Mouse (Mus musculus): Measurements from ENCODE around the gene BC005537.
"Not testable (repeated sequence)": the region's sequence is repeated elsewhere in the genome, so short reads cannot be mapped to it uniquely, and the experiment has no call there.

The BC005537 gene

GRCm38 (mm10) chr13:24801308-24801921 is at the start of gene BC005537:
Gene BC005537, plus strand, starts transcription at chr13:24801657.
- DNase-seq (ENCODE audit: low spot score in 2 of 2) = peak in 1 of 2 experiments; percentile 64

GRCm38 (mm10) chr13:24756756-24757155 is 44.7 kb upstream of the BC005537 start:
- no peak for DNase-seq (ENCODE audit: low spot score in 2 of 2)

- no peak for DNase-seq (ENCODE audit: low spot score in 2 of 2)
Observed at GRCm38 (mm10) chr13:24757820-24758564, 43.5 kb upstream of the BC005537 start.

- DNase-seq (ENCODE audit: low spot score in 2 of 2) = no peak
Observed at GRCm38 (mm10) chr13:24759451-24759850, 42.0 kb upstream of the BC005537 start.

- no peak for DNase-seq (ENCODE audit: low spot score in 2 of 2)
Observed at GRCm38 (mm10) chr13:24760351-24760870, 41.0 kb upstream of the BC005537 start.

- DNase-seq (ENCODE audit: low spot score in 2 of 2) = no peak
Observed at GRCm38 (mm10) chr13:24761083-24761402, 40.4 kb upstream of the BC005537 start.

- peak; percentile 91 to 92 for DNase-seq (ENCODE audit: low spot score in 2 of 2)
Observed at GRCm38 (mm10) chr13:24761403-24762227, 39.8 kb upstream of the BC005537 start, which contains the start of gene Gmnn. Gene Gmnn, minus strand, starts transcription at chr13:24761923.

- no peak for DNase-seq (ENCODE audit: low spot score in 2 of 2)
Observed at GRCm38 (mm10) chr13:24762254-24762653, 39.2 kb upstream of the BC005537 start.

GRCm38 (mm10) chr13:24767809-24768208 is 33.6 kb upstream of the BC005537 start:
- not testable (repeated sequence) for DNase-seq (ENCODE audit: low spot score in 2 of 2)

- DNase-seq (ENCODE audit: low spot score in 2 of 2) = not testable (repeated sequence)
Observed at GRCm38 (mm10) chr13:24771482-24771881, 30.0 kb upstream of the BC005537 start.

- DNase-seq (ENCODE audit: low spot score in 2 of 2) = peak; percentile 39 to 79
Observed at GRCm38 (mm10) chr13:24776146-24776844, 25.2 kb upstream of the BC005537 start.

- no peak for DNase-seq (ENCODE audit: low spot score in 2 of 2)
Observed at GRCm38 (mm10) chr13:24778026-24778425, 23.4 kb upstream of the BC005537 start.

GRCm38 (mm10) chr13:24778706-24779380 is 22.6 kb upstream of the BC005537 start:
- DNase-seq (ENCODE audit: low spot score in 2 of 2) = no peak

- no peak for DNase-seq (ENCODE audit: low spot score in 2 of 2)
Observed at GRCm38 (mm10) chr13:24781916-24782315, 19.5 kb upstream of the BC005537 start.

- peak; percentile 51 to 56 for DNase-seq (ENCODE audit: low spot score in 2 of 2)
Observed at GRCm38 (mm10) chr13:24786014-24786490, 15.4 kb upstream of the BC005537 start.

- DNase-seq (ENCODE audit: low spot score in 2 of 2) = no peak
Observed at GRCm38 (mm10) chr13:24787477-24787876, 14.0 kb upstream of the BC005537 start.

GRCm38 (mm10) chr13:24791349-24791748 is 10.1 kb upstream of the BC005537 start:
- no peak for DNase-seq (ENCODE audit: low spot score in 2 of 2)

GRCm38 (mm10) chr13:24792411-24793045 is 8.9 kb upstream of the BC005537 start:
- DNase-seq (ENCODE audit: low spot score in 2 of 2) = no peak

GRCm38 (mm10) chr13:24798686-24799085 is 2.8 kb upstream of the BC005537 start:
- DNase-seq (ENCODE audit: low spot score in 2 of 2) = no peak

- DNase-seq (ENCODE audit: low spot score in 2 of 2) = no peak
Observed at GRCm38 (mm10) chr13:24799378-24799777, 2.1 kb upstream of the BC005537 start.
